Mouse (Mus musculus) layer of hippocampus, adult 11-12 months (tissue): ENCODE measurements around the gene Arrb2.
"Not testable (repeated sequence)": the region's sequence is repeated elsewhere in the genome, so short reads cannot be mapped to it uniquely, and the experiment has no call there.

Experiments
- DNase-seq: peaks from one replicate; pipeline ENCODE4 v3.0.0; 2022; ENCODE audit warnings: low spot score

The Arrb2 gene

DNA sequence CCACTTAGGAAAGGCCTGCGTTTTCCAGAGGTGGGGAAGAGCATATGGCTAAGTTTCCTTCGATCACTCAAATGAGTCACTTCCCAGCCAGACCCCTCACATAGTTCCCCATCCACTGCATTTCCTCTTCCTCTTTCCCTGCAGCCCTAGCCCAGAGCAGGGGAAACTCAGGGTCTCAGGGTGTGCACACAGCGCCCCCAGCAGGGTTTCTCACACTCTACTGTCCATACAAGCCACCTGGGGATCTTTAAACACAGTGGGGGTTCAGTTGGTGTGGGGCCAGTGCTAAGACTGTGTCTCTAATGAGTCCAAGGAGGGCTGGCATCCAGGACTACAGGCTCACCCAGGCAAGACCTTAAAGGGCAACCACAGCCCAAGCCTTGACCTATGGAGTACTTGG lies 14.3 kb downstream of the Arrb2 start:
- DNase-seq, result peak; percentile 43

DNA sequence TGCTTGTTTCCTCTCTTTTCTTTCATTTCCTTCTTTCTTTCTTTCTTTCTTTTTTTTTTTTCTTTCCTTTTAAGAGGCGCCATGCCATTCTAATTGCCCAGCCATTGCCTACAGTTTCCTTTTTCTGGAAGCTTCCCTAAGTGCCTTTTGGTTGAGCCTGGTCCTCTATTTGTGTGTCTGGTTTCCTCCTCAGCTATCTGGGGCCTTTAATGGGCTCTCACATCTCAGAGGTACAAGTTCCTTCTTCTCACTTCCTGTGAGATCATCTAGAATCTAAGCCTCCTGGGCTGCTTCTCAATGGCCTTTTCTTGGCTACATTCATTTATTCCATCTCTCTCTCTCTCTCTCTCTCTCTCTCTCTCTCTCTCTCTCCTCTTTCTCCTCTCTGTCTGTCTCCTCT lies 14.9 kb downstream of the Arrb2 start:
- no peak for DNase-seq

DNA sequence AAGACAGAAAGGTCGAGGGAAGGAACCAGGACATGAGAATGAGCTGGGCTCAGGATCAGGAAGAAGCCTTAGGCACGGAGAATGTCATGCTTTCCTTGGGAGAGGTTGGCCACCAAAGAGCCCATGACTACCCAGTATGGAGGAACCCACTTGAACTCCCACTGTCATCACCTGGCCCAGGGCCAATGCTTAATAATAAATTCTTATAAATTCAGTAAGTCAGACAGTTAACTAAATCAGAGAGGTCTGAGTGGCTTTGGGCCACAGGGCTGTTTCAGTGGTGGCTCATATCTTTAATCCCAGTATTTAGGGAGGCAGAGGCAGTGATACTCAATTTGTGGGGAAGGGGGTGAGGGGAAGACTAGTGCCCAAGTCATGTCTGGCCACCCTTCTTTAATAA lies 18.5 kb downstream of the Arrb2 start:
- no peak for DNase-seq

DNA sequence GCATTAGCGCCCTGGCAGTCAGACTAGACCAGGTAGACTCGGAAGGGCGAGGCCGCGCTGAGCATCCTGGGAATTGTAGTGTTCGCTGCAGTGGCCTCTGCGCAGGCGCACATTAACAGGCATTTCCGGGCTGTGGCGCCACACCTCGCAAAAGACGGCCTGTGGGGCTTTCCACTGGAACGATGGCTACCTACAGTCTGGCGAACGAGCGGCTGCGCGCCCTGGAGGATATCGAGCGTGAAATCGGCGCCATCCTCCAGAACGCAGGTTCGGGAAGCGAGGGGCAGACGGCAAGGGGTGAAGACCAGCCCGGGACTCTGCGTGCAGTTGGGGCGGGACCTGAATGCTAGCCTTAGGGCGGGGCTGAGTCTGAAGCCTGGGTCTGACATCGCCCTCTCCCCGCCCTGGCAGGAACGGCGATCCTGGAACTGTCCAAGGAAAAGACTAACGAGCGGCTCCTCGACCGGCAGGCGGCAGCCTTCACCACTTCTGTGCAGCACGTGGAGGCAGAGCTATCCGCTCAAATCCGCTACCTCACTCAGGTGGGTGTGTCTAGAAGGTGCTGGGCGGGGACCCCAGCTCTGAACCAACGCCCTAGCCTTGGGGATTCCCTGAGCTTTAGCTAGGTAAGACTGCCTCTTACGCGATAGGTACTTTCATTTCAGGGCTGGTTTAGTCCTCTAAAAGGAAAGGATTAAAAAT lies 19.5 kb downstream of the Arrb2 start, which contains the start of gene Med11:
Med11 (plus strand) TSS at position 123 of the 702 bp plus-strand sequence.
- peak; percentile 95 for DNase-seq

DNA sequence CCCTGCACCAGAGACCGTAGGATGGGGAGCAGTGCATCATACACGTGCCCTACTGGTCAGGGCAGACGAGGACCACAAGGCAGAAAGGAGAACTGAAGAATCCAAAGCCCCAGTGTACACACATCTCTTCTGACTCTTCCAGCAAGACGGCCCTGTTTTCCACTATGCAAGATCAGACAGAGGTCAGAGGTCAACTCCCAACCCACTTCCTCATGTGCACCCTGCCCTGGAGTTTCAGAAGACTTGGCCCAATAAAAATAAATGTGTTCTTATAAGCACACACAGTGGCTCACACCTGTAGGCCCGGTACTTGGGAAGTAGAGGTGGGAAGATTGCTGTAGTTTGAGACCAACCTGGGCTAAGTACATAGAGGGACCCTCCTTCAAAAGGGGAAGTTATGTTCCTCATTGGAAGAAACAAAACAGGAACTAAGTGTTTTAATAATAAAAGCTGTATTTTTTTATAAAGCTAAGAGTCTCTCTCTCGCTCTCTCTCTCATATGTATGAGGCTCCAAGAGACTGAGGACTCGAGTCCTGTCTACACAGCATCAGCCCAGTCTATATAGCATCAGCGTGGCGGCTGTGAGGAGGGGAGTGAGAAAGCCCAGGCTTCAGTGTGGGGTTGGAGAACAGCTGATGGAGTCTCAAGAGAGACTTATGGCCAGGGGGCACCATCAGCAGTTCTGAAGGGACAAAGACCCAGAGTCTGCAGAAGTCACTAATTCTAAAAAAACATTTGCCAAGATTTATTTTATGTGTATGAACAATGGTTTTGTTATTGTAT lies 21.0 kb downstream of the Arrb2 start:
- no peak for DNase-seq

DNA sequence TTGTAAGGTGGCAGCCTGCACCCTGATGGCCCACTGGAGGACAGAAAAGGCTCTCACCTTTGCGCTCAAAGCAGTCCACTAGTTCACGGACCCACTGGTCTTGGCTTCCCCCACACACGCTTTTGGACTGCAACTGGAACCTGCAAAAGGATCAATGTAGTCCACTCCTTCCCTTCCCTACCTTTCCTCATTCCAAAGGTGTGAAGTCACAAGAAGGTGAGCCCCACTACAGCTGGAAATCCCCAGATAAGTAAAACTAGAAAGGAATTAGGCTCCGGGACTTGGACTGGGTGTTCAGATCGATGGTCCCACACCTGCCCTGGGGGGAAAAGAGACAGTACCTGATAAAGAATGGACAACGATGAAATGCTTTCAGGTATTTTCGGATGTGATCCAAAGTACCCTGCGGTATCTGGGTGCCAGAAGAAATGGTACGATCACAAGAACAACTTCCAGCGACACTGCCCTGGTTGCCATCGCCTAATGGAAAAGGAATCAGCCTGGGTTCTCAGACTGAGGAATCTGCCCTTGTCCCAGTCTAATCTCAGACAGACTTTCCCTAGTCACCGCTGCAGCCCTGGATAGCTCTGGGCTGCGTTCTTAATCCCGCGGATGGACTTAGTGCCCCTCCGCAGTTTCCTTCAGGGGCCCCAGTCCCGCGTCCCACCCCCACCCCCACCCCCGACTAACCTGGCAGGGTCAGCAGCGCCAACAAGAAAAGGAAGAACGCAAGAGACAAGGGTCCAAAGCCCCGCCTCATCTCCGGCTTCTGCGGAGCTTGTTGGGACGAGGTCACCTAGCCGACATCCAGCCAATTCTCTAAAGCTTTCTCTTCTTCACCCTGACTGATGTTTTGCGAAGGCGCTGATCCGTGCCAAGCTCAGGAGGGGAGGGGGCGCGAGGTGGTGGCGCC lies 26.5 kb downstream of the Arrb2 start, which contains the start of gene Zmynd15:
Zmynd15 (plus strand) TSS at position 746 of the 913 bp plus-strand sequence.
- no peak for DNase-seq

DNA sequence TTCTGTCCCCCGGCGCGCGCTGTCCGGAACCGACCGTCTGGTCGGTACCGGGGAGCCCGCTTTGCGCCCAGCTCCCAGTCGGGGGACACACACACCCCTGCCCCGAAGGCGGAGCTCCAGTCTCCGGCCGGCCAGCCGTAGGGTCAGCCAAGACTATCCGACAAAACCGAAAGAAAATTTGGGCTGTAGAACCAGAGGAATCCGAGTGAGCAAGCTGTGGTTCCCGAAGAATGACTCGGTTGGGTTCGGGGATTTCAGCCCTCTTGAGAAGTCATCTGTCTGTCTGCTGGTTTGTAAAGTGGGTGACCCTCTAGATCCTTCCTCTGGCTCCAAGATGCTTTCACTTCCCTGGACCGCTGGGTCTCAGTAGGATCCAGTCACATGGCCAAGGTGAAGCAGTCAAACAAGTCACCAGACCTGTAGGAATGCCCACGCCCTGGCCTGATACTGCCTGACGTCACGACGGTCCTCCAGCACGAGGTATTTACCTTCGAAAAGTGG lies 27.2 kb downstream of the Arrb2 start, which contains the start of gene Cxcl16:
Cxcl16 (minus strand) TSS at position 384 of the 501 bp plus-strand sequence.
- no peak for DNase-seq

DNA sequence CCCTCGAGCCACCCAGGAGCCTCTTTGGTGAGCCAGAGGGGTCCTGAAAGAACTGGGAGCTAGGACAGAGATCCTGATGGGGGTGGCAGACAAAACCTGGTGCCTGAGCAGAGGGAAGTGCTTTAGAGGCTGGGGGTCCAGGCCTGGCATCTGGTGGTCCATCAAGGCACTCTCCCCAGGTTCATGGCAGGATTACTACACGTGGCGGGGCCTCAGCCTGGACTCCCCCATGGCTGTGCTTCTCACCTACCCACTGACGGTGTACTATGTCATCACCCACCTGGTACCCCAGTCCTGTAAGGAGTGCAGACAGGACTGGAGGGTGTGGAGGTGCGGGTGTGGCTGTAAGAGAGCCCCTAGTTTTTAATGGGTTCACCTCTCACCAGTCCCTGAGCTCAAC lies 31.5 kb downstream of the Arrb2 start:
- DNase-seq, result no peak

DNA sequence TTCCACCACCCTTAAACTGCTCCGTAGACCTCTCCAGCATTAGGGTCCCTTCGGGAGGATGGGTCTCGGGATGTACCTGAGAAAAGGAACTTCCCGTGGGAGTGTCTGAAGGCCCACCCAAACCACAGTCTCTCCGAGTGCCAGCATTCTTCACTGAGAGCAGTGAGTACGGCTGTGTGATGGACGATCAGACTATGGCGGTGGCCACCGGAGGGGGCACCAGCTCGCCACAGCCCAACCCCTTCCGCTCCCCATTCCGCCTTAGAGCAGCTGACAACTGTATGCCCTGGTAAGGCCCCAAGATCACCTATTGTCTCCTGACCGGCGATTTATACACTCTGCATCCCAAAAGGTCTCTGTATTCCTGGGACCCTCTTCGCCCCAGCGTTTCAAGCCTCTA lies 32.8 kb downstream of the Arrb2 start:
- DNase-seq, result no peak

DNA sequence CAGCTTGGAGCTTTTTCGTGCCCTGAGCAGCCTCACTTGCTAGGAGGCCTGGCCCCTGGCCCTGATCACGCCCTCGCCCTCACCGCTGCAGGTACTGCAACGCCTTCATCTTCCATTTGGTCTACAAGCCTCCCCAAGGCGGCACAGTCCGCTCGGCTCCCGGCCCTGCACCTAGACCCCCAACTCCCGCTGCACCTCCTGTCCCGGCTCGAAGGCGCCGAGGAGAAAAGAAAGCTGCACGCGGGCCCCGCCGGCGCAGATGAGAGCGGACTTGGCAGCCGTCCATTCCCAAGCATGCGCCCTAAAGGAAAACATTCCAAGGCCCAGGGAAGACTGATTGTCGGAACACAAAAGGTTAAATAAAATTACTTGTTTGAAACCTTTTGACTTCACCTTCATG lies 33.4 kb downstream of the Arrb2 start:
- no peak for DNase-seq

DNA sequence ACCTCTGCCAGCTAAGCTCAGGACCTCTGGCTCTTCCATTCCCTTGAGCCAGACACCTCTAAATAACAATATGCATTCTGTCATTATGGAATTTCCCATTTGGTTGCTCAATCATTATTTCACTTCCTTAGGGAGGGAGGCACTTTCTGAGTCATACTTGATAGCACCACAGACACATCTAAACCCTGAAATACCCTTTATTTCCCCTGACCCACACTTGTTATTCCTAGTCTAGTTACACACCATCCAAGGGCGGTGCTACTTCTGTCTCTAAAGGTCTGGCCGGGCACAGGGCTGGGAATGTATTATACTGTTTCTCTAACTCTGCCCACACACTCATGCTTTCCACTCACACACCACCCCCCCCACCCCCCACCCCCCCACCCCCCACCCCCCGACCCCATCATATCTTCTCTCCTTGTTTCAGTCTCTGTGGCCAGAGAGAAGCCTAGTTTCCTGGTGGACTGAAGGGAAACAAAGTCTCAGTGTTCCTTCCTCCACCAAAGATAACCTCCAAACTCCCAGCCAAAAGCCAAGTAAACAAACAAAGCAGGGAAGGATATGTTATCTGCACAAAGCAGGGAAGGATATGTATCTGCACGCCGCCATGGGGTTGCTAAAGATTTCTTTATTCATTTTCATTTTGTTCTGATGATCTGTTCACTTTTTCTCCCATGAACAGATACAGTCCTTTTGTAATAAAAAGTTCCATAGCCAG lies 35.6 kb downstream of the Arrb2 start:
- DNase-seq, result no peak

DNA sequence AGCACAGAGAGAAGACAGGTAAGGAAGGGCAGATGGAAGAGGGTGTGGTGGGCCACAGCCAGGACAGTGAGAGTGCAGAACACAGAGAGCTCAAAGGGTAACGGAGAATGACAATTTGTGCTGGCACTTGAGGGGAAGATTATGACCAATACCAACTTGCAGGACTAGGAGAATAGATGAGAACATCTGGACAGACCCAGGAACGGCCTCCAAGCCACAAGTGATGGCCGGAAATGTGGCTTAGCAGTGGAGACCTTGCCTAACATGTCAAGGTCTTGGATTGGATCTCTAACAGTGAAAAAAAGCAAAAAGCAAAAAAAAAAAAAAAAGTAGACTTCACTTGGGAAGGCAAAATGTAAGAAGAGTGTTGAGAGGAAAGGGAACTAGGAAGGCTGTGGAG lies 37.3 kb downstream of the Arrb2 start:
- DNase-seq, result no peak

DNA sequence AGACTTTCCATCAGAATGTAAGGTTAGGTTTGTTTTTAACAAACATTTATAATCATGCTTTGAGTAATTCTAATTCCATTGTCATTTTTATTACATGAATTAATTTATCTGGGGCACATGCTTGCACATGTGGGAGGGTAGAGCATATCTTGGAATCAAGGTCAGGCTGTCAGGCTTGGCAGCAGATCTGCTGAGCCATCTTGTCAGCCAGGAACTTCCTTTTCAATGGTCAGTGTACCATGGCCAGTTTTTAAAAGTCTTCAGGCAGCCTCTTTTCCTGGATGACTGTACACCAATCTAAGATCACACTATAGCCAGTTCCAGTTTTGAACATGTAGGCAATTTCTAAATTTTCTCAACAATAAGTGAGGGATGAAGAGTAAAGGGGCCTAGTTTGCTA lies 40.3 kb downstream of the Arrb2 start:
- no peak for DNase-seq

DNA sequence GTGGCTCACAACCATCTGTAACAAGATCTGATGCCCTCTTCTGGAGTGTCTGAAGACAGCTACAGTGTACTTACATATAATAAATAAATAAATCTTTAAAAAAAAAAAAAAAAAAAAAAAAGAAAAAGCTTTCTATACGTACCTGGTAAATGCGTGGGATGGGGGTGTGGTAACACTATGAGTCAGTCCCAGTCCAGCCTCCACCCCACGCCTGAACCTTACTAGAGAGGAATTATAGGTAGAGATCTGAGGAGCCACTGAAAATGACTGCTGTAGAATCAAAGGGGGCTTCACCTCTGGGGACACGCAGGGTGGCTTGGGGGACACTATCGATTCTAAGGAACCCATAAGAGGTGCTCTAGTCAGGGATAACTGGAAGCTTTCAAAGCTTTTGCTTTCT lies 40.9 kb downstream of the Arrb2 start:
- DNase-seq, result not testable (repeated sequence)

DNA sequence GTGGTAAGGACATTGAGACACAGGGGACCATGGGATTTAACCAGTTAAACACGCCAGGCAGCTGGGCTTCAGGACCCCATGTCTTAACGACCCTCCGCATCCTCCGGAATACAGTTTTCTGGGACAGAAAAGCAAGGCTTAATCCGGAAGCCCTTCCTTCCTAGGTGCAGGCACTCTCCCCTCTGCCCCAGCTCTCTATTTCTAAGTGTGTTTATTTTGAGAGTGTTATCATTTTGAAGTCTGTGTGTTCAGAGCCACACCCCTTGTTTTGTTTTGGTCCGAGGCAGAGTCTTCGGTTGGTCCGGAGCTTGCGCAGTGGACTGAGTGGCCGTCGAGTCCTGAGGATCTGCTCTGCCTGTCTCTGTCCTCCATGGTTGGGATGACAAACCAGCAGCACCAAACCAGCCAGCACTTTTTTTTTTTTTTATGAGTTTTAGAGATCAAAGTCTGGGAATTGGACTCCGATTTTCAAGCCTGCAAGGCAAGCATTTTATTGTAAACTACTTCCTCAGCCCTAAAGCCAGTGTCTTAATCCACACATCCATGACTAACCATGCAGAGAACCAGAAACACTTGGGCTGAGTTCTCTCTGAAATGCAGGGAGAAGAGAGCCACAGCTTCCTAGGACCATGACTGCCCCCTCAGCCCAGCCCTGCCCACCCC lies 42.6 kb downstream of the Arrb2 start:
- no peak for DNase-seq

DNA sequence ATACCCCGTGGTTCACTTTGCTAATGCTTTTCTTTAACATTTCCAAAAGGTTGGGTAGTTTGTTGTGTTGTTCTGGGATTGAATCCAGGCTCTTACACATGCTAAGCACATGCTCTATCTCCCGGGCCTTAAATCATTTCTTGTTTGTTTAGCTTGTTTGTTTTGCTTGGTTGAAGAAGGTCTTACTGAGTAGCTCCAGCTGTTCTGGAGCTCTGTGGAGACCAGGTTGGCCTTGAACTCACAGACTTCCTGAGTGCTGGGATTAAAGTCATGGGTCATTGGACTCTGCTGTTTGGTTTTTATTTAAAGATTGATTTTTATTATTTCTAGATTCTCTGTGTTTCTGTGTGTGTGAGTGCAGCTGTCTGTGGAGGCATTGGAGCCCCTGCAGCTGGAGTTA lies 53.1 kb downstream of the Arrb2 start:
- DNase-seq, result no peak

DNA sequence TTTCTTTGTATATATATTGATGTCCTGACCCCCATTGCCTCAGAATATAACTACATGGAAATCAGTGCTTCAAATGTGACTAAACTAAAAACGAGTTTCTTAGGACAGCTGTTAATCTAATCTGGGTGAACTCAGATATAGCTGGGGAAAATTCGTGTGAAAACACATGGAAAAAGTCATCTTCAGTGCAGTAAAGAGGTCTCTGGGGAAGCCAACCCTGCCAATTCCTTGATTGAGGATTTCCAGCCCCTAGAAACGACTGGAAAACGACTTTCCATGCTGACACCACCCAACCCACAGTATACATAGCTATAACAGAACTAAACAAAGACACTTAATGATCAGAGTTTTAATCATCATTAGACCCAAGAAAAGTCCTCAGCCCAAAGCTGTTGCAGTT lies 55.4 kb downstream of the Arrb2 start:
- DNase-seq, result no peak

DNA sequence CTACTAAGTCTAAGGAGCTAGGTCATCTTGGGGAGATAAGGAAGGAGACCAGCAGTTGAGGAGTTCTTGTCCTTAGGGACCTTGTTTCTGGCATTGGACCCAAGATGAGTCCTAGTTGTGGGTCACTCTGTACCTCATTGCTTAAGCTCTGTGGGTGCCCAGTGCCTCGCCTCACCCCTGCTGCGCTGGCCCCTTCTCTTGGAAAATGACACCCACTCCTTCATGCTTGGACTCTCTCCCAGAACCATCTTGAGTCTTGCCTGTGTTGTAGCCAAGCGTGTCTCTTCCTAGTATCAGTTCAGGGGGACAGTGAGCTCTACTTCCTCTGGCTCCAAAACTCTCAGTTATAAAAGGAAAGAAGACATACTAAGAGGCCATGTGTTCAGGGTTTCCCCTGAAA lies 56.7 kb downstream of the Arrb2 start:
- no peak for DNase-seq

DNA sequence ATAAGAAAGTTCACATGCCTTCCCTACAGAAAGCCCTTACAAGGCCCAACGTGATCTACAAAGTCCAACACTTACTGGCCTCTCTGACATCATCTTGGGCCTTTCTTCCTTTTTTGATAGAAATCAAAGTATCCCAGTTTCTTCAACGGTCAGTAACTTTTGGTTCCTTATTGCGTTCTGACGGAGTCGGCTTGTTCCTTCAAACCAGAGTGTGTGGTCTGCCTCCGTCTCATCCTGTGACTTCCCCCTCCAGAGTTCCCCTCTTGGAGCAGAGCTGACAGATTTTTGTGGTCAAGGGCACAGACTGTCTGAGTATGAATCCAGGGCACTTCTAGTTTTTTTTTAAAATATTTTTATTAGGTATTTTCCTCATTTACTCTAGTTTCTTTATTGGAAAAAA lies 57.2 kb downstream of the Arrb2 start:
- DNase-seq, result peak; percentile 37
